Mouse (Mus musculus) left cerebral cortex, postnatal 36 days (tissue): ENCODE results near the gene Alkbh2. TPM values are rescaled to one million over a fixed set of nuclear protein-coding genes. Genes with fewer than 3 reads are reported as not detected.

Experiments
- DNase-seq, 2 experiments: peaks; one replicate each; pipeline ENCODE4 v3.0.0; 2021 to 2022; ENCODE audit warnings: low spot score in 2 of 2, mixed read lengths in 1 of 2
- intact Hi-C: fragments of 180-260 bp; cut with DNase I; formaldehyde crosslinking; loops from one replicate; pipeline ENCODE4 v1.15.1; 2025
- total RNA-seq, 2 experiments: library from RNA; stranded (reverse); gene quantifications; 2 replicates each; pipeline ENCODE4 v1.2.3; 2021

The Alkbh2 gene
- total RNA-seq, 2 experiments from 2014 or later = 6.0 to 7.4 TPM

GRCm38 (mm10) chr5:114116586-114116985 is 11.4 kb downstream of the Alkbh2 start:
- DNase-seq = no peak
- intact Hi-C loops = no loop called here

- DNase-seq = no peak
- intact Hi-C loops = no loop called here
Measured at GRCm38 (mm10) chr5:114115030-114115429, 13.0 kb downstream of the Alkbh2 start.

DNA sequence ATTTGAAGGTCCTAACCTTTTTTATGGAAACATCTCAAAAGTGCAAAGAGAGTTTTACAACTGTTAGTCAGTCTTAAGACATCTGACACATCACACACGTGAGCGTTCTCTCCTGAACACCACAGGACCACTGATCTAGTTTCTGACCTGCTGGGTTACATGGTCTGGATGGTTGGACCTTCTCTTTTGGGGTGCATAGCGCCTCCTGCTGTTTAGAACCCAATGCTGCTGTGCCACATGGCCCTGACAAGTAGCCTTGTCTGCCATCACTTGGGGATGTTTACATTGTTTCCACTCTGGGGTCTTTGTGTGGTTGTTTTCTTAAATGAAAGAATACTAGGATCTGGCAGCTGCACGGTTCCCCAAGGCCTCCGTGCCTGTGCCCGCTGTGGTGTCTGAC is 14.7 kb downstream of the Alkbh2 start:
- intact Hi-C loops = no loop called here
- no peak for DNase-seq

DNA sequence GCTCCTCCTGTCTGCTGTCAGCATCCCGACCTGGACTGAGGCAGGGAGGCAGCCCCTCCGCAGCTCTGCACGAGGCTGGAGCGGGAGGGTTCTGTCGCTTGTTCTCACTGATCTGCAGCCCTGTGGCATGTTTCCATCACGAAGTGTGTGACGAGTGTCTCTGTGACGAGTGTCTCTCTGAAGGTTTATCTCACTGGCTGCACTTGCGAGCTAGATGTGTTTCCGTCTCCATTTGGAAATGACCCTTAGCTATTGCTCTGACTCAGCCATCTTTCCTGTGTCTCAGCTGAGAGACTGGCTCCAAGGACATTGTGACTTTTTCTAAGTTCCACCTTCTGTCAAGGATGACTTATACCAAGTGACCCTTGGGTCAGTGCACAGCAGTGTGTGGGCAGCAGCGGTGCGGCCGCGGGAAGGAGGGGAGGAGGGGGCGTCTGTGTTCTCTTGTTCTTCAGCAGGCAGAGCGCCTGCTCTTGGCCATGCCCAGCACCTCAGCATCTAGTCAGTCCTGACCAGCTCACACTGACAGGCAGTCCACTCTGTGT is 21.6 kb downstream of the Alkbh2 start:
- intact Hi-C loops = no loop called here
- no peak for DNase-seq

GRCm38 (mm10) chr5:114102807-114103206 is 25.2 kb downstream of the Alkbh2 start:
- no peak for DNase-seq
- intact Hi-C loops = no loop called here

GRCm38 (mm10) chr5:114101873-114102272 is 26.1 kb downstream of the Alkbh2 start:
- DNase-seq = no peak
- intact Hi-C loops = loop anchor here (2.0 kb wide), 1 partner anchor 25 kb away; no protein-coding TSS in a partner anchor

DNA sequence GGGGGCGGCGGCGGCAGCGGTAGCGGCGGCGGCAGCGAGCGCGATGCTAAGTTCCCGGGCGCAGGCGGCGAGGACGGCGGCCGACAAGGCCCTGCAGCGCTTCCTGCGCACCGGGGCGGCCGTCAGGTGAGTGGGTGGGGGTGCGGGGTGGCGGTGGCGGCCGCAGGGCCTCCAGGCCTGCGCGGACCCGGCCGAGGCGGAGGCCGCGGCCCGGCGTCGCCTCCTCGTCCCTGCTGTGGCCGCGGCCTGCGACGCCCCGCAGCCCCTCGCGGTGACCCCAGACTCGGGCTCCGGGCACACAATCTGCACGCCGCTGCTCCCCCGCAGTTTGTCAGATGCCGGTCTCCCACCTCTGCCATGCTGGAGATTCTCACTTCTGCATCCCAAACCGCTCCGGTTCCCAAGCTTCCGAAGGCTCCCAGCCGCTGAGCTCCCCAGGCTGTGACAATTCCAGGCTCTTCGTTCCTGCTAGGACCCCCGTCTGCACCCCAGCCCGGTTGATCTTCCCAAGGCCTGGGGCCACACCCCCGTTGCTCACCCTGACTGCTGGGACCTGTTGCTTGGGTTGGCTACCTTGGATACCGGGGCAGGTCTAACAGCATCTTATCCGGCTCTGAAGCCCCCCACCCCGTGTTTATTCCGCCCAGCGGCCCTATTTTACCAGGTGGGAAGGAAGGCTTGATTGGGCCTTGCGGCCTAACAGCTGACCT is 27.5 kb downstream of the Alkbh2 start:
- intact Hi-C loops = loop anchor here (2.0 kb wide), 1 partner anchor 26 kb away; no protein-coding TSS in a partner anchor

DNA sequence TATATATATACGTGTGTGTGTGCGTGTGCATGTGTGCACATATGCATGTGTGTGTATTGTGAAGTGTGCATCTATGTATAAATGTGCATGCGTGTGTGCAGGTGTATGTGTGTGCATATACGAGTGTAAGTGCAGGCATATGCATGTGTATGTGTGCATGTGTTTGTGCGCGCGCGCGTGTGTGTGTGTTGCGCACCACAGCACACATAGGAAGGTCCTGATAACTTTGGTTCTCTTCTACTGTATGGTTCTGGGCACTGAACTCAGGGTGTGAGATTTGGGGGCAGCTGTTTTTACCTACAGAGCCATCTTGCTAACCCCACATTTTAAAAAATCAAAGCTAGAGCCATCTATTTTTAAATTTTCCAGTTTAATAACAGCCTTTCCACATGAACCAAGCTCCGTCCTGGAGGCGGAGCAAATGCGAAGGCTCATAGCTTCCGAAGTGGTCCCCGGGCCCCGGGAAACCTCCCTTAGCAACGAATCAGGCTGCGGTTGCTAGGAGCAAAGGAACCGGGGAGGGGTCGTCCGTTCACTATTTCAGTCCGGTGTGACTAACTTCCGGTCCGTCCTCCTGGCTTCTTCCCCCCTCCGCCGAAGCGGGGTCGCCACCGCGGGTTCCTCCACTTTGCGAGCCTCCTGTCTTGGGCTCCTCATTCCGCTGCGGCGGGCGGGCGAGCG is 28.2 kb downstream of the Alkbh2 start:
- intact Hi-C loops = loop anchor here (2.0 kb wide), 1 partner anchor 27 kb away; no protein-coding TSS in a partner anchor
- peak; percentile 94 to 95 for DNase-seq

More for the DNA sequence above, 27.5 kb downstream of the Alkbh2 start:
- peak in 1 of 2 experiments; percentile 47 for DNase-seq

GRCm38 (mm10) chr5:114091057-114091807 is 36.8 kb downstream of the Alkbh2 start, which contains the start of gene Svop:
TSS of gene Svop (minus strand) at chr5:114091570.
- intact Hi-C loops = loop anchor here (5.0 kb wide), 1 partner anchor 39 kb away; no protein-coding TSS in a partner anchor
- peak; percentile 82 to 84 for DNase-seq

- intact Hi-C loops = loop anchor here (5.0 kb wide), 1 partner anchor 38 kb away; no protein-coding TSS in a partner anchor
- no peak for DNase-seq
Measured at GRCm38 (mm10) chr5:114090421-114091013, 37.5 kb downstream of the Alkbh2 start.

- peak; percentile 37 to 56 for DNase-seq
- intact Hi-C loops = no loop called here
Measured at GRCm38 (mm10) chr5:114087875-114088480, 40.0 kb downstream of the Alkbh2 start.

GRCm38 (mm10) chr5:114085501-114085900 is 42.5 kb downstream of the Alkbh2 start:
- no peak for DNase-seq
- intact Hi-C loops = no loop called here

- DNase-seq = no peak
- intact Hi-C loops = no loop called here
Measured at GRCm38 (mm10) chr5:114077009-114077408, 51.0 kb downstream of the Alkbh2 start.

Other genes with a start within 250 kb of the Alkbh2 start
- gene Coro1c, start 219.5 kb downstream of the Alkbh2 start, total RNA-seq = 10 to 100 TPM; 73.7 to 87.8 TPM
- gene Ssh1, start 134.3 kb downstream of the Alkbh2 start, total RNA-seq = 10 to 100 TPM; 21.0 to 29.1 TPM
- gene Dao, start 124.5 kb downstream of the Alkbh2 start, total RNA-seq = not detected
- gene Usp30, start 62.8 kb downstream of the Alkbh2 start, total RNA-seq = 10 to 100 TPM; 38.5 to 42.0 TPM
- 100 to 1,000 TPM; 179 to 201 TPM for gene Svop, start 36.6 kb downstream of the Alkbh2 start, total RNA-seq
- 1 to 10 TPM; 3.3 to 5.3 TPM for gene Ung, start 2.2 kb upstream of the Alkbh2 start, total RNA-seq
- gene Acacb, start 18.3 kb upstream of the Alkbh2 start, total RNA-seq = 1 to 10 TPM; 3.9 to 6.9 TPM
- gene Foxn4, start 145.6 kb upstream of the Alkbh2 start, total RNA-seq = not detected
- gene Myo1h, start 160.9 kb upstream of the Alkbh2 start, total RNA-seq = 1 to 10 TPM; 1.7 to 2.5 TPM